Mouse (Mus musculus) large intestine, adult 2 months (tissue): Measurements from ENCODE around the gene Aes. TPM values are rescaled to one million over a fixed set of nuclear protein-coding genes. Genes with fewer than 3 reads are reported as not detected.

ENCODE experiments used
- DNase-seq: peaks from one replicate; pipeline ENCODE4 v3.0.0-alpha.2; 2012; ENCODE audit warnings: low read depth, low spot score
- WGBS: fragments of 180-500 bp; shearing (Covaris S2); methylation state at CpG from one replicate; pipeline ENCODE4 v1.1.7; 2018; 5-methylcytosine and 5-hydroxymethylcytosine counted together
- polyA plus RNA-seq: library from polyadenylated mRNA; depleted of rRNA; stranded (reverse); fragments of >200 nt; gene quantifications from 2 replicates; pipeline ENCODE4 v1.2.3, GENCODE M21; 2012

The Aes gene
- polyA plus RNA-seq, 1 experiment, result 1,252 TPM

DNA sequence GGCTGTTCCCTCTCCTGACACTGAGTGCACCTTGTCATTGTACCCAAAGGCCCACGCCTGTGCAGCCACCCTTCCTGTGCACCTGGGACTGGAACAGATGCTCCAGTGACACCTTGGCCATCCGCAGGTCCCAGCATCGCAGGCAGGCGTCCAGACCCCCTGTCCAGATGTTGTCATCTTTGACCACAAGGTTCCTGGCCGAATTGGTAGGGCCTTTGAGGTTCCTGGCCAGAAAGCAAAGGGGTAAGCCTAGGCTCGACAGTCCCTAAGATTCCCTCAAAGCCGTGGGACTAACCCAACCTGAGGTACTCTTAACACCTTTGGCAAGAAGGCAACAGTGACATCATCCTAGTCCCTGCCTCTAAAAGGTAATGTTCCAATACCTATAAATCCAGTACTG lies 33.3 kb downstream of the Aes start:
- no peak for DNase-seq
- WGBS, result 77% methylated on average over 7 of the region's 7 CpGs

DNA sequence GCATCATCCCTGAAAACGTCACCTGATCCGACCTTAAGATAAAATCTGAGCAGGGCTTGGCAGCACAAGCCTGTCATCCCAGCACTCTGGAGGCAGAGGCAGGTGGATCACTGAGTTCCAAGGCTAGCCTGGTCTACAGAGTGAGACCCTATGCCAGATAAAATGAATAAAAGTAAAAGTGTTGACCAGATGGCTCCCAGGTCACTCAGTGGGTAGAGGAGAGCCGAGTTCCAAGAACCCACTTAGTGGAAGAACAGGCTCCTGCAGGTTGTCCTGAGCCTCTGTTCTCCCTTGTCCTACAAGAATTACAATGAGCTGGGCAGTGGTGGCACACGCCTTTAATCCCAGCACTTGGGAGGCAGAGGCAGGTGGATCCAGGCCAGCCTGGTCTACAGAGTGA lies 33.9 kb downstream of the Aes start:
- no peak for DNase-seq
- WGBS, result 71% methylated on average over 4 of the region's 4 CpGs

DNA sequence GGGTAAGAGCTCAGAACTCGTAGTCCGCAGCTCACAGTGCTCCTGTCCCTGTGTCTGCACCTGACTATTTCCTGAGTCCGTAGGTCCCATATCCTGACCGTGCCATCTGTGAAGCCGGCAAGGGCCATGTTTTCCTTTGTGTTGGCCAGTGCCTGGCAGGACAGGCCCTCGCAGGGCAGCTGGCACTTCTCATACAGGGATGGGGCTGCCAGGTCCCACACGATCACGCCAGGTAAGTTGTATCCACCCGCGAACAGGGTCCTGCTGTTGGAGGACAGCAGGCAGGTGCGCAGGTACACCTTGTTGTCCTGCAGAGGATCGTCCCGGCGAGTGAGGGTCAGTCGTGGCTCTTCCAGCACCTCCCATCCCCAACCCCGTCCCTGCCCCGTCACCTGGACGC lies 34.6 kb downstream of the Aes start:
- DNase-seq, result no peak
- 74% methylated on average over 18 of the region's 18 CpGs for WGBS

DNA sequence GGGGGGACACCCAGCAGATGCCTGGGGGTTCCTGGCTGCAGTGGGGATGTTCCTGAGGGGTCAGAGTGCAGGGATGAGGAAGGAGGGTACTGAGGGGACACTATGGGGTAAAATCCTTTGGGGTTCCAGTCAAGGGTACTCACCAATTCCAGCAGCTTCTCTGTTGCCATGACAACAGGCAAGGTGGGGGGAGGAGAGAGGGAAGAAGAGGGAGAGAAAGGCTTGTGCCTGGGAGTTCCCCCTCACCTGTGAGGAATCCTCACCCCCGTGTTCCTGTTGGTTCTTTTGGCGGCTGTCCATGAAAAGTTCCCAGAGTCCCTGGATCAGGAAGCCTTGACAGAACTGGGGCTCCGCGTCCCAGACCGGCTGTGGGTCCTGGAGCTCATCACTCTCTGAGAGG lies 36.3 kb downstream of the Aes start:
- no peak for DNase-seq
- WGBS, result 62% methylated on average over 5 of the region's 5 CpGs

DNA sequence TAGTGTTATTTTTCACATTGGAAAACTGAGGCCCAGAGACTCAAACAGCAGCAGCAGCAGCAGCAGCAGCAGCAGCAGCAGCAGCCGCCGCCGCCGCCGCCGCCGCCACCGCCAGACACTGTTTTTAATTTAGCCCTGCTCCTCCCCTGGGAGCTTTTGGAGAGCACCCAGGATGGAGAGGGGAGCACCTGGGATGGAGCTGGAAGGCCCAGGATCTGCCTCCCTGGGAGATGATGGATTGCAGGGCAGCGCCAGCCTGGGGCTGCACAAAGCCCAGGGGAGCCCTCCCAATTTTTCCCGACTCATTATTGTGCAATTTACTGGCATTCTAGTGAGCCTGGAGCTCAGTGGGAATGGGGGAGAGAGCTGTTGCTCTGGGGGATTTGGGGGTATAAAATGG lies 37.3 kb downstream of the Aes start:
- 44% methylated on average over 10 of the region's 10 CpGs for WGBS
- DNase-seq, result no peak

DNA sequence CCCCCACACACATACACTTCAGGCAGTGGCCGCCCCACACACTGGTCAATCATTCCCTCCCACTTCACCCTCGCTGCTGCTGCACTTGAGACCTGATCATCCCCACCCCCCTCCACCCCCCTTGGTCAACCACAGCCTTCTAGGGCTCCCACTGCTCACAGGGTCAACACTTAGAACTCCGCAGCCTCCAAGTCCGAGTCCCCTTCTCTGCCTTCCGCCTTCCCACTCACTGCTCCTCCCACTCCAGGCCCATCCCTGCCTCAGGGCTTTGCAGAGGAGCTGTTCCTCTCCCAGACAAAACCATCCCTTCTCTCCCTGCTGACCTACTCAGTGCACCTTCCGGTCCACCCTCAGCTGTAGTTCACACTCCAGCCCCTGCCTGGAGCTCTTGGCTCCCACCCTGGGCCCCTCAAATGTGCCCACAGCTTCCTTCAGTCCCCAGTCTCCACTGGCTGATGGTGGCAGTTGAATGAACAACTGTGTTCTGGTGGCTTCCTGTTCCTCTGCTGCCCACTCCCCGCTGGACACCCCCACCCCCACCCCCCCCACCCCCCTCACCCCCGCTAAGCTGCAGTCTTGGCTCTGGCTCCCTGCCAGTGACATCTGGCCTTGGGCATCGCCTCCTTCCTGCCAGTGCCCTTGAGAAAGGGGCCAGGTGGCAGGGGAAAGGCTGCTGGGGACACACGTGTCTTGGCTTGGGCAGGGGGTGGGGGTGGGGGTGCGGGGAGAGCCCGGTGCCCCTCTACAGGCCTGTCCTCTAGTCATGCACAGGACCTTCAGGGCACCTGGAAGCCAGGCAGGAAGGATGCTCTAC lies 38.1 kb downstream of the Aes start:
- no peak for DNase-seq
- 9% methylated on average over 11 of the region's 12 CpGs for WGBS

DNA sequence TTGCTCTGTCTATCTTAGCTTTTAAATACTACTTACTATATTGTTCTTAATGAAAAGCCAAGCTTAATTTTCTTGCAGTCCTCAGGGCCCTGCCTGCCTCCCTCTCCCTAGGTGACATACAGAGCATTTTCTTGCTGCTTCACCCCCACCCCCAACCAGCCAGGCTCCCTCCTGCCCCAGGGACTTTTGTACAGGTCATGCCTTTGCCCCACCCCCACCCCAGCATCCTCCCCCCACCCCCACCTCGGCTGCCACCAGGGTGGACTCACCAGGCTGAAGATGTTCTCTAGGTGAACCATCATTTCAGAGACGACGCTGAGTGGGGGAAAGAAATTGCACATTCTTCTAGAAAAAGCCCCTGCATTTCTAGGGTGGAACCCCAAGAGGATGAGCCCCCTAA lies 39.1 kb downstream of the Aes start:
- WGBS, result 64% methylated on average over 3 of the region's 3 CpGs
- DNase-seq, result no peak

DNA sequence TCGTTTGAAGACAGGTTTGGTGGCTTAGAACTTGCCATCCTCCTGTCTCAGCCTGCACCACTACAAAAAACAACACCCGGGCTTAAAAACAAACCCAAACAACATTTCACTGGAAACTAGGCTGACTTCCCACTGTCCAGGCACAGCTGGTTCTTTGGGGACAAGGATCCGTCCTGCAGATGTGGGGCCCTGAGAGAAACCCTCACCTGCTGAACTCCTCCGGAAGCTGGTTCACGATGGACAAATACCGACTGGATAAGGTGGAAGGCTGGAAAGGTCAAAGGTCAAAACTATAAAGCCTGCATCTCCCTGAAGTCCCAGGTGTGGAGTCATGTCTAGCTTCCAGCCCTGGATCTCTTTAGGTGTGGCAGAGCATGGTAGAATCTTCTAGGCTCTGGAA lies 39.6 kb downstream of the Aes start:
- WGBS, result 24% methylated on average over 6 of the region's 6 CpGs
- no peak for DNase-seq

DNA sequence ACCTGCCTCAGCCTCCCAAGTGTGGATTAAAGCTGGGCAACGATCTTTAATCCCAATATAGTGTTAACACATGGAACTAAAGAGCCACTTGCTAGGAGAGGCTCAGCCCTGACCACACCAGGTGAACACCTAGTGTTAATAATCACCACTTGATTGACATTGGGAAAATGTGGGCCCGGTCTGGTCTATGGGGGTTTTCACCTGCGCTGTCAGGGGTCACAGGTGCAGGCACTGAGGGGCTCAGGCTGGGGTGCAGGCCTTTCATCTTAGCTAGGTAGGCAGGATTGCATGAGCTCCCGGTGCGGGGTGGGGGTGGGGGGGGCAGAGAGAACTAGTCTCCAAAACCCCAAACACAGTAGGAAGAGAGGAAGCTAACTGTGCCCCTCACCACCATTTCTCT lies 40.3 kb downstream of the Aes start:
- DNase-seq, result no peak
- WGBS, result 81% methylated on average over 5 of the region's 5 CpGs

DNA sequence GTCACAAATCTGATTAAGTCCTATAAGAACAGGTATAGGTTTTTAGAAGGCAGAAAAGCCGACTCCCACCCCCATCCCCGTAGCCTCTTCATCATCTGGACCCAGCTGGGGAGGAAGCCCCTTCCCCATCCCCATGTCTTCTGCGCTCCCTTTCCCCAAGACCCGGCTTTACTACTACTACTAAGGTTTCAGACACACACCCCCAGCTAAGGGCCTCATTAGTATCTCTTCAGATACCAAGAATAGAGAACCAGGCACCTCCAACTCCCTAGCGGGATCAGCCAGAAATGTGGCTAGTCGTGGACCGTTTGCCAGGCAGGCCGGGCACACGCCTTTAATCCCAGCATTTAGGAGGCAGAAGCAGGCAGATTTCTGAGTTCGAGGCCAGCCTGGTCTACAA lies 40.8 kb downstream of the Aes start:
- WGBS, result 82% methylated on average over 10 of the region's 10 CpGs
- no peak for DNase-seq

DNA sequence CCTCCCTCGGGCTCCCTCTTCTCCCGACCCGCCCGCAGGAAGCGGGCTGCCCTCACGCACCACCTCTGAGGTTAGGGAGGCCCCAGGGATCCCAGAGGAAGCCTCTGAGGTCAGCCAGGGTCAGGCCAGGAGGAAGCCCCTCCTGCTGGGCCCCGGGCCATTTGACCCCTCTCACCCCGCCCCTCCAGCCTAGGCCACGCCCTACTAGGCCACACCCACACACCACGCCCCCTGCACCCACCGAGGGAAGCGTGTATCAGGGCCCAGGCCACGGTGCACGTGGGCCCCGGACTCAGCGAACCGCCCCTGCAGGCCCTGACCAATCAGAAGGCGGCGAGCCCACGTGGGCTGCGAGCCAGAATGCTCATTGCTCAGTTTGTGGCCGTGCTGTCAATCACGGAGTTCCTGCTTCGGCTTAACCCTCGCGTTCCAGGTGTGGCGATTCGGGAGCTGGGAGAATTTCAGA lies 41.5 kb downstream of the Aes start, which contains the start of gene Tle6:
Tle6 (minus strand) TSS at position 336 of the 466 bp plus-strand sequence.
- WGBS, result under 1% methylated on average over 28 of the region's 28 CpGs
- DNase-seq, result peak; percentile 69

DNA sequence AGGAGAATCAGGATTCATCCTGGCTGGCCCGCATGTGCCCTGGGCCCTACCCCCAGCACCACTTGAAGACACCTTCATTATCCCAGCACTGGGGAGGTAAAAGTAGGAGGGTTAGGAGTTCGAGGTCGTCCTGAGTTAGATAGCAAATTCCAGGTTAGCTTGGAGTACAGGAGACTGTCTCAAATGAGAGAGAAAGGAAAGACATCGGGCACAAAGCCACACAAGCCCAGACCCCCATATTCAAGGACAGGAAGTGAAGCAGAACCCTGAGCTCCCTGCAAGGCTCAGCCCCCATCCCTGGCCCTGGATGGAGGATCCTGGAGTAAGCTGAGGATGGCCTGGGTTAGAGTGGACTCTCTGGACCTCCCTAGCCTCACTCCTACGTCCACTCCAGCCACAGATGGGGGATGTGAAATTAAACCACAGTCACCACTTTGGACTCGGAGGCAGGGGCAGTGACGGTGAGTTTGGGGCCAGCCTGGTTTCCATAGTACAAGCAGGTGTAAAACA lies 42.2 kb downstream of the Aes start:
- 44% methylated on average over 7 of the region's 7 CpGs for WGBS

DNA sequence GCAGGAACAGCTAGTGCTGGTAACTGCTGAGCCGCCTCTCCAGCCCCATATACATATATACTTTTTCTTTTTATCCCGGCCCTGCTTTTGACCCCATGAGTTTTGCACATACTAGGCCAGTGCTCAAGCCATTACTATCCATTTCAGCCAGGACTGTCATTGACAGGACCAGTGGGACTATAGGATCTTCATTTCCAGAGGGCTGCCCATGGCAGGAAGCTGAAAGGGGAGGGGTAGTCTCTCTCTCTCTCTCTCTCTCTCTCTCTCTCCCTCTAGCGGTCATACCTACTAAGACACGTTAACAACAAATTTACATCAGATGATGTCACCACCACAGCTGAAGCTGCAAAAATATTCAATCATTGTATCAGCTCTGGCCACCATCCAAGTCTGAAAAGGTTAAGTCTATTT lies 43.5 kb downstream of the Aes start:
- DNase-seq, result peak; percentile 24
- WGBS, result 30% methylated on average over 4 of the region's 4 CpGs

More for the DNA sequence above, 42.2 kb downstream of the Aes start:
- DNase-seq, result no peak

DNA sequence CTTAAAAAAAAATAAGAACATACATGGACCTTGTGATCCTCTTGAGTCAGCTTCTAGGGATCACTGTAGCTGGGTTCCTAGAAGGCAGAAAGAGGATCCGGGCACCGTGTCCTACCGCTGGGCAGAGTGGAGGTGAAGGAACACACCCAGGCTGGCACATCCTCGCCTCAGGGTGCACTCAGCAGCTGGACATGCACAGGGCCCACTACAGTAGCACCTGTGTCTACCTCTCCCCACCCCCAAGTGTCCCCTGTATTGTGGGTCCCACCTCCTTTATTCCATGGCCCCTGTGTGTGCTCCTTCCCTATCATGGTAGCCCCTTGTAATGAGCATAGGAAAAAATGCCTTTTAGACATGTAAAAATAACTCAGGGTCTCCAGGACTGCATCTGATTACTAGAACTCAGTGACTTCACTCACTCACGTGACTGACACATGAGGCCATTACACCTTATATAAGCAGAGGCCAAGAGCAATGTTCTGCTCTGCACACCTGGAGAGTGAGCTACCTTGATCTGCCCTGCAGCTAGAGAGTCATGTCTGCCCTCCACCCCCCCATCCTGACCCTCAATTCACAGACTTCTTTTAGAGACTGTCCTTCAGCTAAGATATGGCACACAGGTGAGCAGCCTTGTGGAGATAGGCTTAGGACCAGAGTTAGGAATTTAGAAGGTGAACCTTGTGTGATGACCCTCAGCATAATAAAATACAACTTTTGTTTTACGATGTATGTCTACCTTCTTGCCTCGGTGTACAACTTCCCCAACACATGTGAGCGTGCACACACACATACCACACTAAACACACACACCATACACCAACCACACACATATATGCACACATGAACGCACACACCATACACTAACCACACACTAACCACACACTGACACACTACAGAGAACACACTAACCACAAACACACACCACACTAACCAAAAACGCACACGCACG lies 45.0 kb downstream of the Aes start:
- 62% methylated on average over 12 of the region's 12 CpGs for WGBS
- no peak for DNase-seq

DNA sequence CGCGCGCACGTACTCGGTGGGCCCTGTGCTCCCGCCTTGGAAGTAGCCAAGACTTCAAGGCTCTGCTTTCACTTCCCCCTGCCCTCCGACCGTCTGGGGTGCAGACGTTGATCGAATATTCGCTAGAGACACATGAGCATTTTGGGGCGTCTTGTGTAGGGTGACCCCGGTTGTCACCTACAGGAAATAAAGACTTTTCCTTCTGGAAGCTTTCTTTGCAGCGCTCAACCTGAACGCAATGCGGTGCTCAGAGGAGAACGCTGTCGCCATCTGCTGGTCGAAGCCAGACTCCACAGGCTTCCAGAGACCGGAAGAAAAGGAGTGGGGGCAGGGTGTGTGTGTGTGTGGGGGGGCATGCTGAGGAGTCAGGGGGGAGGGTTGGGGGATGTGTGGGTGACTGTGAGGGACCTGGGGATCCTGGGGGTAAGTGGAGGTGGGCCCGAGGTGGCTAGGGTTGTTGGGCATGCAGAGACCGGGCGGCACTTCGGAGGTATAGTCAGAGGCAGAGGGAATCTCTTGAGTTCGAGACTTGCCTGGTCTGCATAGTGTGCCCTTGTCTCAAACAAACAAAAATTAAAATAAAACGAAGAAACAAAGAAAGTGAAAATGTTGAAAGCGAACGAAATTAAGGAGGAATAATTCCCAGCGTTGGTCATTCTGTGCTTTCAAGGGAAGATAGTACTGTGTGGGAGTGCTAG lies 45.8 kb downstream of the Aes start:
- WGBS, result 17% methylated on average over 29 of the region's 29 CpGs

DNA sequence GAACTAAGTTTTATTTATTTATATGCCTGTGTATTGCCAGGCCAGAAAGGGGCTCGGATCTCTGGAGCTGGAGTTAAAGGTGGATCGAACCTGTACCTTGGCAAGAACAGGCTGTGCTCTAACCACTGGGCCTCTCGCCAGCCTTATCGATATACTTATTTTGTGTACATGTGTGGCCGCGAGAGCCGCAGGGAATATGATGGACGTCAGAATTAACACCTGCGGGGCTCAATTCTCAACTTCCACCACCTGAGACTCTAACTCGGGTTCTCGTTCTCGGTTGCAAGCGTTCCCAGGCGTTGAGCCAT lies 46.3 kb downstream of the Aes start:
- WGBS, result under 1% methylated on average over 14 of the region's 14 CpGs
- no peak for DNase-seq

More for the DNA sequence above, 45.8 kb downstream of the Aes start:
- DNase-seq, result peak; percentile 85

DNA sequence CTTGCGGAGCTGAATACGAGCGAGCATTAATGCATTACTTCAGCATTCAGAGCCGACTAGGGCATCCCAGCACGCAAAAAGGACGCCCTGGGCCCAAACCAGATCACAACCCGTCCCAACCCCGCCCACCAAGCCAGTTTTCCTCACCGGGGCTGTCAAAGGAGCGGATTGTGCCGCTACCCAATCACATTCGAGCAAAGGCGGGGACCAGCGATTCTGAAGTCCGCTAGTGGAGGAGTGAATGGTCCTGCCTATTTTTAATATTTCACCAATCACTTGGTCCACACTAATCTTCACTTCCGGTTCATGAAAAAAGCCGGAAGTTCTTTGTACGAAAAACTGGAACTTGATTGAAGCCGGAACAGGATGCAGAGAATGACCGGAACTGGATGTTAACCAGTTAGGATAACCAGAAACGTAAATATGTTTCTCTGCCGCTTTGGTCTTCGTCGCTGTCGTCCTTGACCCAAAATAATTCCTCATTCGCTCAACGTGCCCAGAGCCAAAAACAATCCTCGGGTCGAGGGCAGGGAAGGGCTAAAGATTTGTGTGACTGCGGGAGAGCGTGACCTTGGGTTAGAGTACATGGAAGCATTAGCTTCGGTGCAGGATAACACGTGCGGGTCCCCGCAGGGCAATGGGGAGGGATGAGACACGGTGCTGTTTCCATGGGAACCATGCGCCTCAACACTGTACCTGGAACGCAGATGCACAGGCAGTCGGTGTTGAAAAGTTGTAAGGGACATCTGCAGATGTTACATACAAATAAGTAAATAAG lies 46.9 kb downstream of the Aes start, which contains the start of gene BC025920:
BC025920 (plus strand) TSS at position 297 of the 778 bp plus-strand sequence.
- peak; percentile 98 for DNase-seq
- 2% methylated on average over 39 of the region's 39 CpGs for WGBS

DNA sequence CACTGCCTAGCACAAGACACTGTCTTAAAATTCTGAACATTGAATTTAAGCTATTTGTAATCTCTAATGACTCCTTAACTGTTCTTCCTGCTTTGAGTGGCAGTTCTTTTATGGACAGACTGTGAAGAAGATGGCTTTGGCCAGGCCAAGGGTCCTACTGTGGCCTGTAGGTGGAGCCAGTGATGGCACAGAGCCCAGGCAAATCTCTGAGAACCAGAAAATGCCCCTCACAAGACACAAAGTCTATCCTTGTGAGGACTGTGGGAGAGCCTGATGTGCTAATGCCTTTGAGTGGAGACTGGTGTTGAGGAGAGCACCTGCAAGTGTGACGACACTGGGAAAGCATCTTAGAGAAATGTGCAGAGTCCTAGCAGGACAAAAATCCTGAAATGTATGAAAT lies 49.0 kb downstream of the Aes start:
- no peak for DNase-seq
- 93% methylated on average over 1 of the region's 1 CpGs for WGBS

DNA sequence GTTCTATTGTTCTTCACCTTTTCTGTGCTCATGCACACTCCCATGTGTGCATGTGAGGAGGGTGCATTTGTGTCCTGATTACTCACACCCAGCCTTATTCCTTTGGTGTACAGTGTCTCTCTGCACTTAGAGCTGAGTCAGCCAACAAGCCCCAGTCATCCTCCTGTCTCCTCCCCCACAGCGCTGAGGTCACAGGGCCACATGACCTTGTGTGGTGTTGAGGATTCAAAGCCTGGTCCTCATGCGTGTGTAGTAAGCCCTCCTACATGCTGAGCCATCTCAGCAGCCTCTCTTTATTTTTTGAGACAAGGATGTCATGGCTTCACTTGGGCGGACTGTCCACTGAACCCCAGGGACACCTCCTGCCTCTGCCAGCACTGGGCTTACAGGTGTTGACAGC lies 53.5 kb downstream of the Aes start:
- DNase-seq, result no peak
- WGBS, result 62% methylated on average over 3 of the region's 3 CpGs
